Mouse (Mus musculus) midbrain, postnatal 0 days (tissue): ENCODE measurements around the gene Vmn1r232. TPM values are rescaled to one million over a fixed set of nuclear protein-coding genes. Genes with fewer than 3 reads are reported as not detected.

Experiments
- ATAC-seq: fragments of 200-750 bp; cut with Nextera tagmentation; 2 replicates; pipeline ENCODE4 v1.8.0; 2017; ENCODE audit warnings: moderate number of reproducible peaks, mild to moderate bottlenecking, moderate TSS enrichment, moderate library complexity; ENCODE audit not compliant: low FRiP score
- DNase-seq: peaks from one replicate; pipeline ENCODE4 v3.0.0-alpha.2; 2015; ENCODE audit warnings: low spot score
- H3K27ac ChIP-seq: fragments of 300-500 bp; sonication (generic); 2 replicates; pipeline ENCODE4 v1.5.1; 2014; ENCODE audit warnings: low read depth, mild to moderate bottlenecking, low read length, mixed read lengths
- H3K27me3 ChIP-seq: fragments of 300-500 bp; sonication (generic); 2 replicates; pipeline ENCODE4 v1.6.1; 2014; ENCODE audit warnings: low read length, control low read depth, mixed read lengths; ENCODE audit not compliant: insufficient read depth
- H3K36me3 ChIP-seq: fragments of 300-500 bp; sonication (generic); 2 replicates; pipeline ENCODE4 v1.6.1; 2014; ENCODE audit warnings: low read length, control low read depth, mixed read lengths; ENCODE audit not compliant: insufficient read depth
- H3K4me1 ChIP-seq: fragments of 300-500 bp; sonication (generic); 2 replicates; pipeline ENCODE4 v1.6.1; 2014; ENCODE audit warnings: mild to moderate bottlenecking, control low read depth, antibody characterized with exemption, low read length, mixed read lengths; ENCODE audit not compliant: insufficient read depth
- H3K4me2 ChIP-seq: fragments of 300-500 bp; sonication (generic); 2 replicates; pipeline ENCODE4 v1.6.1; 2014; ENCODE audit warnings: low read depth, mild to moderate bottlenecking, low read length, mixed read lengths; ENCODE audit not compliant: poor library complexity, severe bottlenecking
- H3K4me3 ChIP-seq: fragments of 300-500 bp; sonication (generic); 2 replicates; pipeline ENCODE4 v1.5.1; 2014; ENCODE audit warnings: low read depth, mild to moderate bottlenecking, low read length, moderate library complexity
- H3K9ac ChIP-seq: fragments of 300-500 bp; sonication (generic); replicated peaks from 2 replicates; pipeline ENCODE4 v1.6.1; 2014; ENCODE audit warnings: mild to moderate bottlenecking, low read length, moderate library complexity, mixed read lengths; ENCODE audit not compliant: poor library complexity, severe bottlenecking
- H3K9me3 ChIP-seq: fragments of 300-500 bp; sonication (generic); 2 replicates; pipeline ENCODE4 v1.6.1; 2016; ENCODE audit warnings: low read length, control low read depth
- CTCF ChIP-seq: IDR thresholded peaks from 2 replicates; pipeline ENCODE4 v1.5.1; 2016; ENCODE audit warnings: antibody characterized with exemption, mild to moderate bottlenecking
- WGBS: fragments of 180-500 bp; shearing (Covaris S2); extraction: QIAGEN DNeasy Blood & Tissue Kit; methylation state at CpG from one replicate; pipeline ENCODE4 v1.1.7; 2014; 5-methylcytosine and 5-hydroxymethylcytosine counted together
- polyA plus RNA-seq: library from polyadenylated mRNA; unstranded; fragments of >200 nt; fragmentation: Nextera tagmentation; extraction: Ambion mirVana; gene quantifications from 2 replicates; pipeline ENCODE4 v1.2.1, GENCODE M21; 2015
- total RNA-seq: library from RNA; depleted of rRNA; stranded (reverse); fragments of >200 nt; gene quantifications from 2 replicates; pipeline ENCODE4 v1.2.3, GENCODE M21; 2014; rRNA removed

The Vmn1r232 gene
- total RNA-seq (not detected in 2 replicates), polyA plus RNA-seq (not detected in 2 replicates)

- H3K9me3 ChIP-seq: no peaks in the 10 kb centered on the region
- no peaks in the 10 kb centered on the region for H3K27me3 ChIP-seq
- H3K4me3 ChIP-seq: no peak within 1 kb of the TSS
- no peak within 1 kb of the TSS for H3K4me2 ChIP-seq
- no peak within 1 kb of the TSS for H3K27ac ChIP-seq
- TF ChIP-seq CTCF: no peak
- no peaks in the 10 kb centered on the region for H3K4me1 ChIP-seq
- DNase-seq: no peak
- no peaks in the 10 kb centered on the region for H3K36me3 ChIP-seq
- 56% methylated on average over 1 of the region's 1 CpGs for WGBS
- H3K9ac ChIP-seq: no peak within 1 kb of the TSS
- ATAC-seq: no peak
Measured at GRCm38 (mm10) chr17:20919614-20920013, at the start of gene Vmn1r232. Gene Vmn1r232 (minus strand): TSS chr17:20919714.

- no peak for ATAC-seq
- Histone ChIP-seq H3K9ac (no peak overlapping the region), H3K27me3 (no peaks in the 10 kb centered on the region), H3K36me3 (peaks cover 55% of the 10 kb centered on the region), H3K27ac (no peak overlapping the region), H3K4me1 (no peaks in the 10 kb centered on the region), H3K9me3 (no peaks in the 10 kb centered on the region), H3K4me2 (no peak overlapping the region), H3K4me3 (no peak overlapping the region)
- TF ChIP-seq CTCF: no peak
- no peak for DNase-seq
Measured at GRCm38 (mm10) chr17:20966681-20967080, 47.2 kb upstream of the Vmn1r232 start.

GRCm38 (mm10) chr17:20965421-20965820, 45.9 kb upstream of the Vmn1r232 start:
- H3K27me3 ChIP-seq: no peaks in the 10 kb centered on the region
- no peaks in the 10 kb centered on the region for H3K9me3 ChIP-seq
- no peaks in the 10 kb centered on the region for H3K4me1 ChIP-seq
- H3K9ac ChIP-seq: no peak overlapping the region
- H3K27ac ChIP-seq: no peak overlapping the region
- TF ChIP-seq CTCF: no peak
- no peak for DNase-seq
- H3K4me3 ChIP-seq: no peak overlapping the region
- H3K4me2 ChIP-seq: no peak overlapping the region
- no peak for ATAC-seq
- peaks cover 68% of the 10 kb centered on the region for H3K36me3 ChIP-seq
- WGBS: 95% methylated on average over 4 of the region's 4 CpGs

- 97% methylated on average over 5 of the region's 5 CpGs for WGBS
- Histone ChIP-seq H3K4me3 (no peak overlapping the region), H3K36me3 (peaks cover 88% of the 10 kb centered on the region), H3K27ac (no peak overlapping the region), H3K9me3 (no peaks in the 10 kb centered on the region), H3K4me1 (no peaks in the 10 kb centered on the region), H3K27me3 (no peaks in the 10 kb centered on the region), H3K4me2 (no peak overlapping the region), H3K9ac (no peak overlapping the region)
- TF ChIP-seq CTCF: no peak
- no peak for ATAC-seq
- no peak for DNase-seq
Measured at GRCm38 (mm10) chr17:20960386-20960785, 40.9 kb upstream of the Vmn1r232 start.

- H3K4me1 ChIP-seq: peaks cover 8% of the 10 kb centered on the region; the same call in 1 of the 2 replicates
- no peak for DNase-seq
- no peak for ATAC-seq
- no peaks in the 10 kb centered on the region for H3K9me3 ChIP-seq
- H3K27me3 ChIP-seq: no peaks in the 10 kb centered on the region
- TF ChIP-seq CTCF: no peak
- H3K9ac ChIP-seq: peak overlapping the region; percentile 89
- H3K4me3 ChIP-seq: peak overlapping the region; percentile 80
- no peak overlapping the region for H3K27ac ChIP-seq
- H3K4me2 ChIP-seq: peak overlapping the region; percentile 63
- no peaks in the 10 kb centered on the region; the same call in 1 of the 2 replicates for H3K36me3 ChIP-seq
Measured at GRCm38 (mm10) chr17:20946636-20947035, 27.1 kb upstream of the Vmn1r232 start.

- Histone ChIP-seq H3K9me3 (no peaks in the 10 kb centered on the region), H3K4me1 (peaks cover 8% of the 10 kb centered on the region; the same call in 1 of the 2 replicates), H3K4me2 (peak overlapping the region; percentile 63), H3K9ac (peak overlapping the region; percentile 89), H3K4me3 (peak overlapping the region; percentile 80), H3K36me3 (no peaks in the 10 kb centered on the region), H3K27ac (peak overlapping the region; percentile 98), H3K27me3 (no peaks in the 10 kb centered on the region)
- peak; percentile 1 for DNase-seq
- TF ChIP-seq CTCF: no peak
- WGBS: under 1% methylated on average over 13 of the region's 13 CpGs
- ATAC-seq: no peak
Measured at GRCm38 (mm10) chr17:20946026-20946565, 26.6 kb upstream of the Vmn1r232 start.
